Mouse (Mus musculus) kidney, adult 2 months (tissue): ENCODE data around the gene Gm49369. TPM values are rescaled to one million over a fixed set of nuclear protein-coding genes. Genes with fewer than 3 reads are reported as not detected.

Source experiments
- DNase-seq: peaks from one replicate; pipeline ENCODE4 v3.0.0; 2021
- H3K27ac ChIP-seq: fragments of 200-500 bp; 2 replicates; pipeline ENCODE4 v1.5.1; 2012; ENCODE audit warnings: low read depth, low read length, control low read depth, inconsistent platforms; ENCODE audit not compliant: insufficient read depth
- H3K27me3 ChIP-seq: fragments of 200-500 bp; replicated peaks from 2 replicates; pipeline ENCODE4 v1.6.1; 2012; ENCODE audit warnings: mild to moderate bottlenecking, moderate library complexity, low read length, inconsistent platforms; ENCODE audit not compliant: control insufficient read depth, insufficient read depth
- H3K36me3 ChIP-seq: fragments of 200-500 bp; 2 replicates; pipeline ENCODE4 v1.6.1; 2012; ENCODE audit warnings: mild to moderate bottlenecking, moderate library complexity, low read length, inconsistent platforms; ENCODE audit not compliant: control insufficient read depth, insufficient read depth
- H3K4me1 ChIP-seq: fragments of 200-500 bp; 2 replicates; pipeline ENCODE4 v1.6.1; 2011; ENCODE audit warnings: low read length; ENCODE audit not compliant: control insufficient read depth, insufficient read depth
- H3K4me3 ChIP-seq: fragments of 200-500 bp; 2 replicates; pipeline ENCODE4 v1.5.1; 2011; ENCODE audit warnings: mild to moderate bottlenecking, low read depth, low read length, control low read depth; ENCODE audit not compliant: insufficient read depth
- CTCF ChIP-seq: fragments of 200-500 bp; conservative IDR thresholded peaks from 2 replicates; pipeline ENCODE4 v1.5.1; 2011; ENCODE audit warnings: low read depth, mild to moderate bottlenecking, control low read depth, low read length, moderate library complexity, mixed read lengths; ENCODE audit not compliant: insufficient read depth, insufficient read length
- POLR2A ChIP-seq: fragments of 200-500 bp; IDR thresholded peaks from one replicate; pipeline ENCODE4 v1.6.1; 2011; ENCODE audit warnings: low read depth, low read length, control low read depth
- WGBS: fragments of 180-500 bp; shearing (Covaris S2); methylation state at CpG from one replicate; pipeline ENCODE4 v1.1.7; 2018; 5-methylcytosine and 5-hydroxymethylcytosine counted together
- polyA plus RNA-seq: library from polyadenylated mRNA; depleted of rRNA; stranded (reverse); fragments of >200 nt; gene quantifications from 2 replicates; pipeline ENCODE4 v1.2.3, GENCODE M21; 2012

Gm49369 gene
- polyA plus RNA-seq, 1 experiment = 0.36 TPM

- H3K27me3 ChIP-seq = no peaks in the 10 kb centered on the region
- peaks cover 5% of the 10 kb centered on the region for H3K36me3 ChIP-seq
- H3K27ac ChIP-seq = no peak overlapping the region
- TF ChIP-seq CTCF (no peak), POLR2A (no peak)
- no peak overlapping the region for H3K4me3 ChIP-seq
- 90% methylated on average over 14 of the region's 14 CpGs for WGBS
- 0 out of 2 replicates have a peak, but pooled peaks cover 9% of the 10 kb centered on the region for H3K4me1 ChIP-seq
- no peak for DNase-seq
These were observed 5.1 kb downstream of the Gm49369 start for GRCm38 (mm10) chr7:142377233-142377925.

GRCm38 (mm10) chr7:142376096-142376495, 6.4 kb downstream of the Gm49369 start:
- 0 out of 2 replicates have a peak, but pooled peaks cover 9% of the 10 kb centered on the region for H3K4me1 ChIP-seq
- TF ChIP-seq CTCF = no peak
- TF ChIP-seq POLR2A = no peak
- DNase-seq = no peak
- no peak overlapping the region for H3K27ac ChIP-seq
- no peaks in the 10 kb centered on the region for H3K27me3 ChIP-seq
- H3K36me3 ChIP-seq = peaks cover 3% of the 10 kb centered on the region
- no peak overlapping the region for H3K4me3 ChIP-seq
- whole genome bisulfite sequencing = 52% methylated on average over 4 of the region's 4 CpGs

- TF ChIP-seq CTCF (no peak), POLR2A (no peak)
- H3K27ac ChIP-seq = peak overlapping the region; percentile 11; the same call in 1 of the 2 replicates
- peaks cover 1% of the 10 kb centered on the region for H3K36me3 ChIP-seq
- no peak overlapping the region for H3K4me3 ChIP-seq
- H3K27me3 ChIP-seq = no peaks in the 10 kb centered on the region
- H3K4me1 ChIP-seq = 0 out of 2 replicates have a peak, but pooled peaks cover 9% of the 10 kb centered on the region
- DNase-seq = peak; percentile 75
- WGBS = 37% methylated on average over 6 of the region's 6 CpGs
These were observed 7.2 kb downstream of the Gm49369 start for GRCm38 (mm10) chr7:142375261-142375724.

- TF ChIP-seq CTCF = no peak
- TF ChIP-seq POLR2A = no peak
- peak; percentile 10 for DNase-seq
- 74% methylated on average over 5 of the region's 5 CpGs for WGBS
- Histone ChIP-seq H3K27ac (0 out of 2 replicates have a peak overlapping the region, but pooled peaks have one; percentile 28), H3K4me3 (no peak overlapping the region), H3K4me1 (0 out of 2 replicates have a peak, but pooled peaks cover 9% of the 10 kb centered on the region), H3K27me3 (no peaks in the 10 kb centered on the region), H3K36me3 (no peaks in the 10 kb centered on the region)
These were observed 8.0 kb downstream of the Gm49369 start for GRCm38 (mm10) chr7:142374413-142375015.

GRCm38 (mm10) chr7:142373641-142374412, 8.6 kb downstream of the Gm49369 start, which contains the start of gene Ifitm10:
TSS of gene Ifitm10 (minus strand) at chr7:142373753.
- peak within 1 kb of the TSS; percentile 28; the same call in 1 of the 2 replicates for H3K27ac ChIP-seq
- no peaks in the 10 kb centered on the region for H3K36me3 ChIP-seq
- 0 out of 2 replicates have a peak, but pooled peaks cover 9% of the 10 kb centered on the region for H3K4me1 ChIP-seq
- TF ChIP-seq POLR2A = no peak
- no peak for TF ChIP-seq CTCF
- H3K4me3 ChIP-seq = no peak within 1 kb of the TSS
- peak; percentile 57 for DNase-seq
- 62% methylated on average over 8 of the region's 8 CpGs for WGBS
- no peaks in the 10 kb centered on the region for H3K27me3 ChIP-seq

GRCm38 (mm10) chr7:142373039-142373438, 9.4 kb downstream of the Gm49369 start:
- no peak for TF ChIP-seq POLR2A
- no peak for TF ChIP-seq CTCF
- H3K4me3 ChIP-seq = no peak overlapping the region
- 83% methylated on average over 5 of the region's 5 CpGs for WGBS
- DNase-seq = no peak
- H3K4me1 ChIP-seq = 0 out of 2 replicates have a peak, but pooled peaks cover 9% of the 10 kb centered on the region
- no peaks in the 10 kb centered on the region for H3K27me3 ChIP-seq
- H3K27ac ChIP-seq = no peak overlapping the region
- no peaks in the 10 kb centered on the region for H3K36me3 ChIP-seq
